Mouse (Mus musculus) liver, embryonic 12.5 days (tissue): ENCODE results near the gene Bicc1. TPM values are rescaled to one million over a fixed set of nuclear protein-coding genes. Genes with fewer than 3 reads are reported as not detected.

ENCODE experiments used
- ATAC-seq: fragments of 200-750 bp; cut with Nextera tagmentation; 2 replicates; pipeline ENCODE4 v1.8.0; 2017; ENCODE audit warnings: moderate number of reproducible peaks, mild to moderate bottlenecking, moderate library complexity
- H3K27ac ChIP-seq: fragments of 300-500 bp; sonication (generic); 2 replicates; pipeline ENCODE4 v1.5.1; 2016; ENCODE audit warnings: mild to moderate bottlenecking
- H3K27me3 ChIP-seq: fragments of 300-500 bp; sonication (generic); replicated peaks from 2 replicates; pipeline ENCODE4 v1.6.1; 2016; ENCODE audit warnings: mild to moderate bottlenecking, moderate library complexity
- H3K36me3 ChIP-seq: fragments of 300-500 bp; sonication (generic); 2 replicates; pipeline ENCODE4 v1.6.1; 2016; ENCODE audit warnings: mild to moderate bottlenecking, moderate library complexity
- H3K4me1 ChIP-seq: fragments of 300-500 bp; sonication (generic); 2 replicates; pipeline ENCODE4 v1.6.1; 2016
- H3K4me2 ChIP-seq: fragments of 300-500 bp; sonication (generic); 2 replicates; pipeline ENCODE4 v1.6.1; 2016; ENCODE audit warnings: mild to moderate bottlenecking, moderate library complexity
- H3K4me3 ChIP-seq: fragments of 300-500 bp; sonication (generic); 2 replicates; pipeline ENCODE4 v1.5.1; 2016; ENCODE audit warnings: mild to moderate bottlenecking, moderate library complexity
- H3K9ac ChIP-seq: fragments of 300-500 bp; sonication (generic); 2 replicates; pipeline ENCODE4 v1.6.1; 2016; ENCODE audit warnings: mild to moderate bottlenecking, moderate library complexity
- H3K9me3 ChIP-seq: fragments of 300-500 bp; sonication (generic); replicated peaks from 2 replicates; pipeline ENCODE4 v1.6.1; 2016; ENCODE audit warnings: mild to moderate bottlenecking, moderate library complexity
- WGBS: fragments of 180-500 bp; shearing (Covaris S2); methylation state at CpG from one replicate; pipeline ENCODE4 v1.1.7; 2016; ENCODE audit not compliant: insufficient replicate concordance; 5-methylcytosine and 5-hydroxymethylcytosine counted together
- polyA plus RNA-seq: library from polyadenylated mRNA; unstranded; fragments of >200 nt; fragmentation: Nextera tagmentation; extraction: Ambion mirVana; gene quantifications from 2 replicates; pipeline ENCODE4 v1.2.1, GENCODE M21; 2016

Bicc1 gene
- polyA plus RNA-seq, 1 experiment from 2014 or later: 4.9 TPM

DNA sequence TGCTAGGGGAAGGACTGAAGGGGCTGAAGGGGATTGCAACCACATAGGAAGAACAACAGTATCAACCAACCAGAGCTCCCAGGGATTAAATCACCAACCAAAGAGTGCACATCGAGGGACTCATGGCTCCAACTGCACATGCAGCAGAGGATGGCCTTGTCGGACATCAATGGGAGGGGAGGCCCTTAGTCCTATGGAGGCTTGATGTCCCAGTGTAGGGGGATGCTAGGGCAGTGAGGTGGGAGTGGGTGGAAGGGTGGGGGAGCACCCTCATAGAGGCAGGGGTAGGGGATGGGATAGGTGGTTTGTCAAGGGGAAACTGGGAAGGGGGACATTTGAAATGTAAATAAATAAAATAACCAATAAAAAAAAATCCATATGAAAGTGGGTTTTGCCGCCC lies 152.5 kb downstream of the Bicc1 start:
- H3K27me3 ChIP-seq: no peaks in the 10 kb centered on the region
- no peaks in the 10 kb centered on the region for H3K4me1 ChIP-seq
- ATAC-seq: no peak
- WGBS: 72% methylated on average over 3 of the region's 3 CpGs
- H3K9me3 ChIP-seq: 0 out of 2 replicates have a peak, but pooled peaks cover 9% of the 10 kb centered on the region
- no peak overlapping the region for H3K4me3 ChIP-seq
- no peak overlapping the region for H3K27ac ChIP-seq
- no peak overlapping the region for H3K9ac ChIP-seq
- no peaks in the 10 kb centered on the region for H3K36me3 ChIP-seq
- no peak overlapping the region for H3K4me2 ChIP-seq

DNA sequence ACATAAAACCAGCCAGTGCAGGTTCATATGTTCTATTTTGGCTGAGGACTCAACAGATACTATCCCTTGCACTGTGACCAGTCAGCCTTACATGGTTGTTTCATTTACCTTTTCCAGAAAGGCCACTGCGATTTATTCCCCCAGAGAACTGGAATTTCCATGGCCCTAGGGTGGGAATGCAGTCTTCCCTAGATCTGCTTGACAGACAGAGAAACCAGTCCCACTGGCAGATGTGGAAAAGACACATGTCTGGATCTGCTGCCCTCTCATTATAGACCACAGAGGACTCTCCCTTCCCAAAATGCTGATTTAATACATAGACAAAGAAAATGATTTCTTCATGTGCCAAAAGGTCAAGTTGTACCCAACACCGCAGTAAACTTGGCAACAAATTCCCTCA lies 156.6 kb downstream of the Bicc1 start:
- WGBS: 61% methylated on average over 2 of the region's 2 CpGs
- H3K4me1 ChIP-seq: no peaks in the 10 kb centered on the region
- H3K27ac ChIP-seq: no peak overlapping the region
- ATAC-seq: no peak
- H3K9me3 ChIP-seq: 0 out of 2 replicates have a peak, but pooled peaks cover 4% of the 10 kb centered on the region
- no peak overlapping the region for H3K4me3 ChIP-seq
- H3K36me3 ChIP-seq: no peaks in the 10 kb centered on the region
- H3K9ac ChIP-seq: no peak overlapping the region
- H3K27me3 ChIP-seq: no peaks in the 10 kb centered on the region
- H3K4me2 ChIP-seq: no peak overlapping the region

DNA sequence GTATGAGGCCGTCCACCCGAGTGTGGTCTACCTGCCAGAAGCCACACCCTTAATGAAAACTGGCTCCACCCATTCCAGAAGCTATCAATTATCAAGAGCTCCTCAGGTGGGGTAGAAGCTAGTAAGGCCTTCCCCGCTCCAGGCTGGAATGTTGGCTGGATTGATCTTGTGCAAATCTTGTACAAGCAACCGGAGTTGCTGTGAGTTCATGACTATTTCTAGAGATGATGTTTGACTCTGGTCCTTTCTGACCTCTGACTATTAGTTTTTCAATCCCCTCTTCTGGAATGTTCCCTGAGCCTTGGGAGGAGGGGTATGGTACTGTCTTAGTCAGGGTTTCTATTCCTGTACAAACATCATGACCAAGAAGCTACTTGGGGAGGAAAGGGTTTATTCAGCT lies 157.3 kb downstream of the Bicc1 start:
- no peaks in the 10 kb centered on the region for H3K36me3 ChIP-seq
- H3K27me3 ChIP-seq: no peaks in the 10 kb centered on the region
- no peak overlapping the region for H3K9ac ChIP-seq
- no peak overlapping the region for H3K4me3 ChIP-seq
- no peak for ATAC-seq
- H3K4me2 ChIP-seq: no peak overlapping the region
- 0 out of 2 replicates have a peak, but pooled peaks cover 4% of the 10 kb centered on the region for H3K9me3 ChIP-seq
- no peaks in the 10 kb centered on the region for H3K4me1 ChIP-seq
- H3K27ac ChIP-seq: no peak overlapping the region
- 78% methylated on average over 4 of the region's 4 CpGs for WGBS

DNA sequence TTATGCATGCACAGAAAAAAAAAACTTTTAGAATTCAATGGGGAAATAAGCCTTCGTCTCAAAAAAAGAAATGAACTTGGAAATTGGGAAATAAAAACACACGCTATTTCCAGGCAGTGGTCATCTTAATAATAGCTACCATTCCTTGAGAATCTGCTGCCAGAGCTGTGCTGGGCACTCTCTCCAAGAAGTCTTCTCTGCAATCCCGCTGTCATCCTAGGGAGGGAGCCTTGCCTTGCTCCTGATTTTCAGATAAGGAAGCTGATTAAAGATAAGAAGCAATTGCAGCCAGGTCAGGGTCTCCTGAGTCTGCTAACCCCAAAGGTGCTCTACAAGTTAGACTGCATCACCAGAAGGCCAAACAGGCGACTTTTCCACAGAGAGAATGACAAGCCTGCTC lies 161.4 kb downstream of the Bicc1 start:
- H3K4me1 ChIP-seq: no peaks in the 10 kb centered on the region
- no peak overlapping the region for H3K4me2 ChIP-seq
- H3K36me3 ChIP-seq: no peaks in the 10 kb centered on the region
- no peak for ATAC-seq
- no peak overlapping the region for H3K9ac ChIP-seq
- H3K4me3 ChIP-seq: no peak overlapping the region
- WGBS: 37% methylated on average over 4 of the region's 4 CpGs
- H3K27ac ChIP-seq: no peak overlapping the region
- no peaks in the 10 kb centered on the region for H3K27me3 ChIP-seq
- 0 out of 2 replicates have a peak, but pooled peaks cover 4% of the 10 kb centered on the region for H3K9me3 ChIP-seq

DNA sequence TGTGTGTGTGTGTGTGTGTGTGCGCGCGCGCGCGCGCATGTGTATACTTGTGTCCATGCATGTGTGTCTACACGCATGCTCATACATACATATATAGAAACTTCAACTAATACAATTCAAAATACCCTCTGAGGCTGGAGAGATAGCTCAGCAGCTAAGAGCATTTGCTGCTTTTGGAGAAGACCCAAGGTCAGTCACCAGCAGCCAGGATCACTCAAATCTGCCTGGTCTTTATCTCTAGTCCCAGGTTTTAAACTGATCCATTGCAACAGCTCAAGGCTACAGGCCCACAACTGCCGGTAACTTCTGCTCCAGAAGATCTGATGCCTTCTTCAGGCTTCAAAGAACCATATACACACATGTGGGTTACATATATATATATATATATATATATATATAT lies 163.4 kb downstream of the Bicc1 start:
- H3K9me3 ChIP-seq: no peaks in the 10 kb centered on the region
- H3K4me1 ChIP-seq: no peaks in the 10 kb centered on the region
- ATAC-seq: no peak
- H3K4me2 ChIP-seq: no peak overlapping the region
- H3K9ac ChIP-seq: no peak overlapping the region
- no peak overlapping the region for H3K4me3 ChIP-seq
- H3K36me3 ChIP-seq: no peaks in the 10 kb centered on the region
- no peak overlapping the region for H3K27ac ChIP-seq
- no peaks in the 10 kb centered on the region for H3K27me3 ChIP-seq
- 94% methylated on average over 9 of the region's 9 CpGs for WGBS

DNA sequence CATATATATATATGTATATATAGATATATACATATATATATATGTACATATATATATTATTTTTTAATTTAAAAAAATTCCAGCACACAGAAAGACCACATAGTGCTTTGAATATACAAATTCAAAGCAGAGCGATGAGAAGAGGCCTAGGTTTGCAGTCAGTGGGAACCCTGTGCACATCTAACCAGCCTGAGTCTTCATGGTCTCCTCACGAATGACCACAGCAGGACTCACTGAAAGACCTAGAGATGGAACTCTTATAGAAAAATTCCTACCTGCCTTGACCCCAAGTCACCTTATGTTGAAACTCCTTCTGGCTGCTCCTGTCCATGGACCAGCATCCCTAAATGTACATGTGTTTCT lies 165.4 kb downstream of the Bicc1 start:
- Histone ChIP-seq H3K4me1 (no peaks in the 10 kb centered on the region), H3K4me3 (no peak overlapping the region), H3K9ac (no peak overlapping the region), H3K4me2 (no peak overlapping the region), H3K9me3 (no peaks in the 10 kb centered on the region), H3K36me3 (no peaks in the 10 kb centered on the region), H3K27me3 (no peaks in the 10 kb centered on the region), H3K27ac (no peak overlapping the region)
- WGBS: 76% methylated on average over 2 of the region's 2 CpGs
- no peak for ATAC-seq

DNA sequence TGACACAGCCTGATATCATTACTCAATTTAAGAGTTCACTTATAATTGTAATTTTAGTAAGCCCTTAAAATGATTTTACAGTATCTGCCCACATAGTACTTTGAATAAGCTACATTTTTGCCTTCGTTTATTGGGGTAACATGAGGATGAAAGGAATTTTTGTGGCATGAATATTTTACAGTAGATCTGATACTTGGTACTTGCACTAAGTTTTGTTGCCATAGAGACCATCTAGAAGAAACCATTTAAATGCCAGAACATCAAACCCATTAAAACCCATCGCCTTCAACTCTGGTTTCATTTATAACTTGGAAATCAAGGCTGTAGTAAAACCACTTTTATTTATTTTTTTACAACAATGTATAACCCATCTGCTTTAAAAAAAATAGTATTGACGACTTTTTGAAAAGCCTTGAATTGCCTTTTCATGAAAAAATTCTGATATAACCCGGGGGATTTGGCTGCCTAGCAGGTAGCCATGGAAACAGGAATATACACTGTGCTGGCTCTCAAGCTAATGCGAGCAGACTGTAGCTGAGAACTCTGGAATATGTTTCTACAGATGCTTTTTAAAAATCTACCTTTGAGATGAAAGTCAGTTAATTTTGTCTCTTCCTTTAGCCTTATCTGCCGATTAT lies 165.9 kb downstream of the Bicc1 start:
- no peak overlapping the region for H3K4me2 ChIP-seq
- no peaks in the 10 kb centered on the region for H3K36me3 ChIP-seq
- no peaks in the 10 kb centered on the region for H3K27me3 ChIP-seq
- no peak overlapping the region for H3K27ac ChIP-seq
- no peak overlapping the region for H3K4me3 ChIP-seq
- WGBS: 69% methylated on average over 6 of the region's 6 CpGs
- no peaks in the 10 kb centered on the region for H3K4me1 ChIP-seq
- H3K9me3 ChIP-seq: no peaks in the 10 kb centered on the region
- ATAC-seq: no peak
- H3K9ac ChIP-seq: no peak overlapping the region

DNA sequence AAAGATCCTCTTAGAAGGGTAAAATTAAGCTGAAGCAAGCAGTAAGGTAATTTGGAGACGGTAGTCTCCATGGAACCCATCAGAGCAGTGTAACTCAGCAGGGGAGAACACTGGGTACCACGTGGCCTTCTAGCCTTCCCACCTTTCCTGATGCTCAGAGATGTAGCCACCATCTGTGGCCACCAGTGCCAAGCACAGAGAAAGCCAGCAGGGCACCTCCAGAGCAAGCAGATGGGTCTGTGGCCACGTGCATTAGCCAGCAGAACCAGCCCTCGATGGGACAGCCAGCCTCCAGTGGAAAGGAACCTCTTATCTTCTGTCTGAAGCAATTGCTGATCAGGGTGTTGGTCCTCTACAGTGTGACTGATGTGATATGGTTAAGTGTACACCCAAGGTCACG lies 172.1 kb downstream of the Bicc1 start:
- H3K36me3 ChIP-seq: no peaks in the 10 kb centered on the region
- no peaks in the 10 kb centered on the region for H3K4me1 ChIP-seq
- no peak overlapping the region for H3K9ac ChIP-seq
- no peak overlapping the region for H3K27ac ChIP-seq
- ATAC-seq: no peak
- H3K9me3 ChIP-seq: no peaks in the 10 kb centered on the region
- H3K27me3 ChIP-seq: no peaks in the 10 kb centered on the region
- no peak overlapping the region for H3K4me3 ChIP-seq
- no peak overlapping the region for H3K4me2 ChIP-seq
- 44% methylated on average over 5 of the region's 5 CpGs for WGBS

DNA sequence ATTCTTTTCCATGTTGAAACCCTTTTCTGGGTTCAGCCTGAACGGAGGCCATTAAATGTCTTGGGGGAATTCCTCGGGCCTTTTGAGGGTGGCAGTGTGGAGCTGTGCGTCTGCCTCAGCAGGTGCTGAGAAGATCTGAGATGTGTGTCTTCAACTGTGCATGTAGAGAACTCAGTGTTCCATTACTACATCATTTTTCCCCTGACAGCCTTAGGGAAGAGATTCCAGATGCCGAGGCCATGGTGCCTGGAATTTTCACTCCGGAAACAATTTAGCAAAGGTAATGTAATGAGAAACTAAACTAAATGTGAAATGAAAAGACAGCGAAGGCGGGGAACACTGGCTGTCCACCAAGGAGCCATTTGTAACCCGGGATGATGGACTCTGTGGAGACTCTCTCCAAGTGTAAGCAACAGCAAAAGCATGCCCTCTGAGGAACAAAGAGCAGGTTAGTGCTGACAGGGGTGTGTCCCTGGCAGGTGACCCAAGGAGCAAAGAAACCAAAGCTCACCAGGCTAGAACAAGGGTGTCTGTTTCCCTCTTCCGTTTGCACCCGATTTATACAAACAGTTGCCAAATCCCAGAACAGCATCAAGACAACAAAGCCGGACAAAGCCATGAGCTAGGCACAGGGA lies 176.3 kb downstream of the Bicc1 start:
- Histone ChIP-seq H3K4me1 (no peaks in the 10 kb centered on the region), H3K9me3 (no peaks in the 10 kb centered on the region), H3K27me3 (no peaks in the 10 kb centered on the region), H3K36me3 (no peaks in the 10 kb centered on the region), H3K4me2 (no peak overlapping the region), H3K4me3 (no peak overlapping the region), H3K27ac (no peak overlapping the region), H3K9ac (no peak overlapping the region)
- WGBS: 70% methylated on average over 11 of the region's 11 CpGs
- no peak for ATAC-seq

DNA sequence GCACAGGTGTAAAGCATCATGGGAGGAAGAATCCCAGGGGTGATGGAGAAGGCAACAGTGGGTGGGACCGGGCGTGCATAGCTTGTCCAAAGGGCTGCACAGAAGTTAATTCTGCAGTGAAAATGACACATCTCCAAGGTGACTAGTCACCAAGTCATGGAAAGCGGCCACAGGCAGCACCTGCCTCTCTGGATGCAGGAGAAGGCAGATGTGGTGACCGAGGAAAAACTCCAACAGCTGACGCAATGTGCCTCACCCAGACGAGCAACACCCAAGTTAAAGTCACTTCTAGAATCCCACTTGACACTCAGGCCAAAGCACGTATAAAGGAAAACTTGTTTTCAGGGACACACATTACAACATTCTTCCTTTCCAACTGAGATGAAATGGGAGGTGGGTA lies 177.3 kb downstream of the Bicc1 start:
- Histone ChIP-seq H3K4me1 (no peaks in the 10 kb centered on the region), H3K27me3 (no peaks in the 10 kb centered on the region), H3K4me2 (no peak overlapping the region), H3K9me3 (no peaks in the 10 kb centered on the region), H3K36me3 (no peaks in the 10 kb centered on the region), H3K9ac (no peak overlapping the region), H3K27ac (no peak overlapping the region), H3K4me3 (no peak overlapping the region)
- ATAC-seq: no peak
- WGBS: 75% methylated on average over 7 of the region's 7 CpGs

DNA sequence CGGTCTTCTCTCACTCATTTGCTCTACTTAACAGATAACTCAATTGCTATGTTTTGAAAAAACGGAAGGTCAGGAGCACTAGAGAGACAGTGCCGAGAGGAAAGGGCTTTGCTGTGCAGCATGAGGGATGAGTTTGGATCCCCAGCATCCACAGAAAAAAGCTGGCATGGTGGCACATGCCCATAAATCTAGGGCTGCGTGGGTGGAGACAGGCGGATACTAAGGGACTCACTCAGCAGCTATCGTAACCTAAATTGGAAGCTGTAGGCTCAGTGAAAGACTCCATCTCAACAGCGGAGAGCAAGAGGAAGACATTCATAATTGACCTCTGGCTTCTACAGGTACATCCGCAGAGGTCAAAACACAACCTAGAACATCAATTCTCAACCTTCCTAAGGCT lies 179.8 kb downstream of the Bicc1 start:
- H3K27me3 ChIP-seq: no peaks in the 10 kb centered on the region
- WGBS: 73% methylated on average over 8 of the region's 8 CpGs
- no peaks in the 10 kb centered on the region for H3K4me1 ChIP-seq
- no peak overlapping the region for H3K4me2 ChIP-seq
- 0 out of 2 replicates have a peak, but pooled peaks cover 6% of the 10 kb centered on the region for H3K9me3 ChIP-seq
- H3K4me3 ChIP-seq: no peak overlapping the region
- H3K9ac ChIP-seq: no peak overlapping the region
- no peaks in the 10 kb centered on the region for H3K36me3 ChIP-seq
- ATAC-seq: no peak
- H3K27ac ChIP-seq: no peak overlapping the region

DNA sequence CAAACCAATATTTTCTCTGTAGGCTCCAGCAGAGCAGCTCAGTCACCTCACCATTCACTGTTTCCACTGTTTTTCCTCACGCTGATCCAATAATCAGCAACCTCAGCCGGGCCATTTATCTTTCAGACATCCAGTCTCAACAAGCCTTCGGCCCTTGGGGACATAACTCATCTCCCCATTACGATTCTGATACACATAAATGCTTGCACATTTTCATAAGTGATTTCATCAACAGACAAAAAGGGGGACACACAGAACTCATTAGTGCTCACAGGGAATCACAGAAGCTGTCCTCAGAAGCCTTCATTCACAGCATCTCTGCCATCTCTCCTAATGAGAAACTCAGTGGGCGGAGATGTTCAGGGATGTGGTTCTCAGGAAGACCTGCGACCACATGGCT lies 182.4 kb downstream of the Bicc1 start:
- WGBS: 66% methylated on average over 6 of the region's 6 CpGs
- Histone ChIP-seq H3K36me3 (no peaks in the 10 kb centered on the region), H3K9ac (no peak overlapping the region), H3K27ac (no peak overlapping the region), H3K9me3 (0 out of 2 replicates have a peak, but pooled peaks cover 9% of the 10 kb centered on the region), H3K4me2 (no peak overlapping the region), H3K27me3 (no peaks in the 10 kb centered on the region), H3K4me3 (no peak overlapping the region), H3K4me1 (no peaks in the 10 kb centered on the region)
- no peak for ATAC-seq

DNA sequence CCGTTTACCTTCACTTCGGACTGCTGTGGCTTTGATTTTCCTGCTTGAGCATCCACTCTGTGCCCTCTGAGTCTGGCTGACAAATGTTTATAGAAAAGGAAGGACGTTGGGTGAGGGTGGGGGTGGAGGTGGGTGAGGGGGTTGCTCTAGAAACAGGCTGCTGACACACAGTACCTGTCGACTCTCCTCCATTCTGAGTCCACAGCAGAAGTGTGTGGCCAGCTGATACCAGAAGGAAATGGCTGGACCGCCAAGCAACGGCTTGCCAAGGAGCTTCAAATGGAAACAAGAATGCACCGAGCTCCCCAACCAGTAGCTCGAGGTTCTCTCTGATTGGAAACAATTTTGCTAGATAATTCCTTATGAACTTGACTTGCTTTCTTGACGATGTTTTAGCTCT lies 182.9 kb downstream of the Bicc1 start:
- H3K36me3 ChIP-seq: no peaks in the 10 kb centered on the region
- H3K9ac ChIP-seq: no peak overlapping the region
- H3K9me3 ChIP-seq: 0 out of 2 replicates have a peak, but pooled peaks cover 9% of the 10 kb centered on the region
- H3K4me2 ChIP-seq: no peak overlapping the region
- H3K27ac ChIP-seq: no peak overlapping the region
- no peak overlapping the region for H3K4me3 ChIP-seq
- WGBS: 56% methylated on average over 9 of the region's 9 CpGs
- no peaks in the 10 kb centered on the region for H3K4me1 ChIP-seq
- no peaks in the 10 kb centered on the region for H3K27me3 ChIP-seq
- ATAC-seq: no peak
